Mouse (Mus musculus) limb, embryonic 14.5 days (tissue): ENCODE results near the gene Smim12. TPM values are rescaled to one million over a fixed set of nuclear protein-coding genes. Genes with fewer than 3 reads are reported as not detected.

Experiments used
- ATAC-seq: fragments of 200-750 bp; cut with Nextera tagmentation; 2 replicates; pipeline ENCODE4 v1.8.0; 2017; ENCODE audit warnings: low read depth, moderate number of reproducible peaks, moderate TSS enrichment; ENCODE audit not compliant: low FRiP score
- DNase-seq: peaks from one replicate; pipeline ENCODE4 v3.0.0-alpha.2; 2015; ENCODE audit warnings: low spot score
- H3K27ac ChIP-seq: fragments of 300-500 bp; sonication (generic); replicated peaks from 2 replicates; pipeline ENCODE4 v1.5.1; 2014; ENCODE audit warnings: low read depth, mild to moderate bottlenecking, low read length, moderate library complexity, mixed read lengths
- H3K27me3 ChIP-seq: fragments of 300-500 bp; sonication (generic); 2 replicates; pipeline ENCODE4 v1.6.1; 2014; ENCODE audit warnings: low read length, mixed read lengths; ENCODE audit not compliant: control insufficient read depth, insufficient read depth
- H3K36me3 ChIP-seq: fragments of 300-500 bp; sonication (generic); 2 replicates; pipeline ENCODE4 v1.6.1; 2014; ENCODE audit warnings: mild to moderate bottlenecking, low read length, moderate library complexity, mixed read lengths; ENCODE audit not compliant: control insufficient read depth, insufficient read depth
- H3K4me1 ChIP-seq: fragments of 300-500 bp; sonication (generic); 2 replicates; pipeline ENCODE4 v1.6.1; 2014; ENCODE audit warnings: antibody characterized with exemption, low read length, mixed read lengths; ENCODE audit not compliant: control insufficient read depth, insufficient read depth
- H3K4me2 ChIP-seq: fragments of 300-500 bp; sonication (generic); replicated peaks from 2 replicates; pipeline ENCODE4 v1.6.1; 2014; ENCODE audit warnings: low read depth, mild to moderate bottlenecking, low read length, moderate library complexity; ENCODE audit not compliant: severe bottlenecking
- H3K4me3 ChIP-seq: fragments of 300-500 bp; sonication (generic); replicated peaks from 2 replicates; pipeline ENCODE4 v1.5.1; 2014; ENCODE audit warnings: low read length
- H3K9ac ChIP-seq: fragments of 300-500 bp; sonication (generic); 2 replicates; pipeline ENCODE4 v1.6.1; 2014; ENCODE audit warnings: mild to moderate bottlenecking, low read depth, low read length, moderate library complexity; ENCODE audit not compliant: severe bottlenecking
- H3K9me3 ChIP-seq: fragments of 300-500 bp; sonication (generic); 2 replicates; pipeline ENCODE4 v1.6.1; 2016; ENCODE audit warnings: low read length; ENCODE audit not compliant: control insufficient read depth
- POLR2A ChIP-seq: fragments of 200-500 bp; IDR thresholded peaks from 2 replicates; pipeline ENCODE4 v1.8.0; 2012; ENCODE audit warnings: inconsistent platforms, mild to moderate bottlenecking, moderate library complexity, borderline replicate concordance; ENCODE audit not compliant: insufficient read depth, insufficient read length; ENCODE audit errors: extremely low read depth
- WGBS: fragments of 180-500 bp; shearing (Covaris S2); extraction: QIAGEN DNeasy Blood & Tissue Kit; methylation state at CpG from one replicate; pipeline ENCODE4 v1.1.7; 2014; 5-methylcytosine and 5-hydroxymethylcytosine counted together
- polyA plus RNA-seq, 2 experiments: library from polyadenylated mRNA; depleted of rRNA in 1 of 2; stranded (reverse) in 1 of 2; unstranded in 1 of 2; fragments of >200 nt; fragmentation: Nextera tagmentation in 1 of 2; extraction: Ambion mirVana in 1 of 2; gene quantifications; 2 replicates each; pipeline versions ENCODE4 v1.2.1 to v1.2.3; 2012 to 2014

The Smim12 gene
- polyA plus RNA-seq, 2 experiments, result 31.7 to 53.3 TPM

DNA sequence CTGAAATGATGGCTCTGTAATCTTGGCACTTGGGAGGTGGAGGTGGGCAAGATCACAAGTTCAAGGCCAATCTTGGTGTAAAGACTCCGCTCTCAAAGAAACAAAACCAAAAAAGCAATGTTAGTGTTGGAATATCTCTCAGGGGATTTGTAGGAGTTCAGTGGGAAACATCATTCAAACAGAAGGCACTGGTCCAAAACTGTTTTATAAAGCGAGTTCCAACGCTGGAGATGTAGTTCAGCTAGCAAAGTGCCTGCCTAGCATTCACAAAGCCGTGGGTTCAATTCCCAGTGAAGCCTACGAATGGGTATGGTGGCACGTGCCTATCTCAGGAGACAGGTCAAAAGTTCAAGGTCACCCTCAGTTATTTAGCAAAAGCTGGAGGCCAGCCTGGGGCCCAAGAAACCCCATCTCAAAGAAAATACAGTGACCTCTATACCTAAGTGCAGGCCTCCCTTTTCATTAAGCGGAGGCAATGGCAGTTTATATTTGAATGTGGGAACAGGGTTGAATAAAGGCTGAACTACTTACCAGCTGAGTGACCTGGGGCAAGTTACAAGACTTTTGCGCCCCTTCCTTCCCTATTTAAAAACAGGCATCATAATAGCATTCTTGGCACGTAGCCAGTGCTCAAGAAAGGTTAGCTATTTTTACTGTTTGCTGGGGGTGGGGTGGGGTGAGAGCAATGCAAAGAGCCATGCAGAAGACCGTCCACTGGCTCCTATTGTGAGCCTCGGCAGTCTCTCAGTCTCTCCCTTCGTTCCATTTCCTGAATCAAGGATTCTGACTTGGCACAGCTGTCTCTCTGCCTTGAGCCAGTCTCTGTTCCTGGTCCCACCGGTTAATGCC is 42.6 kb upstream of the Smim12 start:
- H3K4me1 ChIP-seq, result peaks cover 9% of the 10 kb centered on the region; the same call in 1 of the 2 replicates
- H3K4me2 ChIP-seq, result 0 out of 2 replicates have a peak overlapping the region, but pooled peaks have one; percentile 9
- H3K4me3 ChIP-seq, result no peak overlapping the region
- WGBS, result 54% methylated on average over 13 of the region's 13 CpGs
- no peaks in the 10 kb centered on the region for H3K9me3 ChIP-seq
- peak; percentile 11 for DNase-seq
- no peak for TF ChIP-seq POLR2A
- no peak for ATAC-seq
- H3K27ac ChIP-seq, result no peak overlapping the region
- H3K27me3 ChIP-seq, result no peaks in the 10 kb centered on the region
- H3K36me3 ChIP-seq, result no peaks in the 10 kb centered on the region
- H3K9ac ChIP-seq, result no peak overlapping the region

DNA sequence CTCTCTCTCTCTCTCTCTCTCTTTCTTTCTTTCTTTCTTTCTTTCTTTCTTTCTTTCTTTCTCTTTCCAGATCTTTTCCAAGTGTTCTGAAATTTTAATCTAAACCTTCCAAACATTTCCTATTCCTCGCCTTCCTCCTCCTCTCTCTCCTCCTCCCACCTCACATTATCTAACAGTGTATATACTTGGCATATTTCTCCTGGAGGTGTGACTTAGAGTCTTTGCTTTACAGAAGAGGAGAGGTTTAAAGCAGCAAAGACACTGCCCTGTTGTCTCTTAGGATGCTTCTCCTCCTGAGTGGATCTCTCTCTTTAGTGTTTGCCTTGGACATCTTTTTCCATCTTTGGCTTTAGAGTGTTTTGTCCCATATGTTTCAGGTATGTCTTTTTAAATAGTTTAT is 40.5 kb upstream of the Smim12 start:
- no peak overlapping the region for H3K9ac ChIP-seq
- no peak overlapping the region for H3K4me2 ChIP-seq
- no peaks in the 10 kb centered on the region for H3K36me3 ChIP-seq
- peaks cover 9% of the 10 kb centered on the region; the same call in 1 of the 2 replicates for H3K4me1 ChIP-seq
- DNase-seq (no peak), ATAC-seq (no peak)
- H3K4me3 ChIP-seq, result no peak overlapping the region
- H3K27me3 ChIP-seq, result no peaks in the 10 kb centered on the region
- no peaks in the 10 kb centered on the region for H3K9me3 ChIP-seq
- WGBS, result 93% methylated on average over 1 of the region's 1 CpGs
- no peak for TF ChIP-seq POLR2A
- no peak overlapping the region for H3K27ac ChIP-seq

DNA sequence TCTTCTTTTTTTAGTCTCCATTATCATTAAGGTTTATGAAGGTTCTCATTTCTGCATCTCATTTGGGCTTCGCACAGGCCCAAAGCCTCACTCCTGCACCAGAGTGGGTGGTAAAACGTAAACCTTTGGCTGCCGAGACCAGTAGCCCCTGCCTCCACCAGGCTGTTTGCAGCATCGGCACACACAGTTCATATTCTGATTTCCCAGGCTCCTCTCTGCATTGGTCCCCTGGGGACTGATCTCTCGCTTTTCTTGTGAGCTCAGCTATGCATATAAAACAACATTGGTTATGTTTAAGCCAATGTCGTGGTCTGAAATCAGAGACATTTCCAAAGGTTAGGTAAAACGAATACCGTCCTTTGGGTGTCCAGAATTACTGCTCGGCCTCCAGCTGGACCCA is 32.3 kb upstream of the Smim12 start:
- 65% methylated on average over 9 of the region's 9 CpGs for WGBS
- Histone ChIP-seq H3K9me3 (no peaks in the 10 kb centered on the region), H3K9ac (no peak overlapping the region)

DNA sequence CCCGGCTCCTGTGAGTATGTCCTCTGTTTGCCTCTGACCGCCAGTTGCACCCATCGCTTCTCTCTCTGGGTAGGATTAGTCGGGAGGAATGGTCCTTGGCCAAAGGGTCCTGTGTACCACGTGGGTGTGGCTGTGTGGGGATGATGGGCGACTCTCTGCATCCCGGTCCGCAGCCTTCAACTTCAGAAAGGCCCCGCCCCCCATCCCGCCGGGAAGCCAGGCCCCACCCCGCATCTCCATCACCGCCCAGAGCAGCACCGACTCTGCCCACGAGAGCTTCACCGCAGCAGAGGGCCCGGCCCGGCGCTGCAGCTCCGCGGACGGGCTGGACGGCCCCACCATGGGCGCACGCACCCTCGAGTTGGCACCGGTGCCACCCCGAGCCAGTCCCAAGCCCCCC is 29.1 kb upstream of the Smim12 start:
- no peaks in the 10 kb centered on the region for H3K9me3 ChIP-seq
- H3K36me3 ChIP-seq, result no peaks in the 10 kb centered on the region
- DNase-seq (no peak), ATAC-seq (no peak)
- no peak overlapping the region for H3K27ac ChIP-seq
- H3K27me3 ChIP-seq, result peaks cover 23% of the 10 kb centered on the region
- TF ChIP-seq POLR2A, result no peak
- no peak overlapping the region; the same call in 1 of the 2 replicates for H3K4me2 ChIP-seq
- no peak overlapping the region for H3K4me3 ChIP-seq
- H3K4me1 ChIP-seq, result no peaks in the 10 kb centered on the region
- H3K9ac ChIP-seq, result no peak overlapping the region
- WGBS, result 13% methylated on average over 26 of the region's 28 CpGs

More for the DNA sequence above, 32.3 kb upstream of the Smim12 start:
- no peak for TF ChIP-seq POLR2A
- Histone ChIP-seq H3K27me3 (peaks cover 23% of the 10 kb centered on the region), H3K4me1 (no peaks in the 10 kb centered on the region), H3K27ac (no peak overlapping the region), H3K36me3 (no peaks in the 10 kb centered on the region), H3K4me2 (no peak overlapping the region), H3K4me3 (no peak overlapping the region)
- peak; percentile 3 for DNase-seq
- ATAC-seq, result no peak

DNA sequence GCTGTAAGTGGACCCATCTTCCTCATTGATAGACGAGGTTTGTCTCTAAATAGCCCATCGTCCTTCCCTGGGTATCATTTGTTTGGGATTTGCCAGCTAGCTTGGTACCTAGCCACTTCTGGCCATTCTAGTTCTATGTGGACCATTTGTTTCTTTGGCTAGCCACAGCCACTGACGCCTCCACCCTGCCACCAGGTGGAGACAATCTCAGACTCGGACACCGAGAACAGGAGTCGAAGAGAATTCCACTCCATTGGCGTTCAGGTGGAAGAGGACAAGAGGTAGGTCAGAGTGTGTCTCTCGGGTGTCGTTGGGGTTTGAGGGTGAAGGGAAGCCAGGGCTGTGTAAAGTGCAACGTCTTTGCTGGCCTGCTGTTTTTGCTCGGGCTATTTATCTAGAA is 28.5 kb upstream of the Smim12 start:
- Histone ChIP-seq H3K9me3 (no peaks in the 10 kb centered on the region), H3K27ac (no peak overlapping the region), H3K36me3 (no peaks in the 10 kb centered on the region), H3K9ac (no peak overlapping the region), H3K27me3 (peaks cover 23% of the 10 kb centered on the region), H3K4me2 (no peak overlapping the region), H3K4me1 (no peaks in the 10 kb centered on the region), H3K4me3 (no peak overlapping the region)
- DNase-seq (no peak), ATAC-seq (no peak)
- 53% methylated on average over 11 of the region's 11 CpGs for WGBS
- no peak for TF ChIP-seq POLR2A
